Mouse (Mus musculus) CD4-positive, CD25-positive, alpha-beta regulatory T cell, adult 9 weeks (primary cell): ENCODE measurements around the gene Rcan2. TPM values are rescaled to one million over a fixed set of nuclear protein-coding genes. Genes with fewer than 3 reads are reported as not detected.

Experiments
- polyA plus RNA-seq: library from polyadenylated mRNA; unstranded; fragments of 100-300 nt; shearing (Covaris generic); gene quantifications from one replicate; pipeline ENCODE4 v1.2.1, GENCODE M21; 2017

The Rcan2 gene
- polyA plus RNA-seq: not detected

DNA sequence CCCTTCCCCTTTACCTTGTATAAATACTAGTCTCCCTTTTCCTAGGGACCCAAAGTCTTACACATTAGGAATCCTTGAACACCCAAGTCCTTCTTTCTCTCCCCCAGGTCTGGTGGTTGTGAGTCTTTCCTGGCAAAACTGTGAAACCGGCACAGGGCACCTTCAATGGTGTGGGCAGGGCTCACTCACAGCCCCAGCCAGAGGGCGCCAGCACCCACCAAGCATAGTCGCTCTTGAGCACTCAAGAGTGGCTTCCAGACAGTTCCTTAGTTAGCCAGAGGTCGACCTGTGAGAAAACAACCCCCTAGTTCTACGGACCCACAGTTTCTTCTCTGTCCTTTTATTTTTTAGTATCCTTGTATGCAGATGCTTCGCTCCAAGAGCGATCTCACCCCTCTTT, at the start of gene Rcan2:
Gene Rcan2 (plus strand): TSS at position 275 of the 400 bp plus-strand sequence.

DNA sequence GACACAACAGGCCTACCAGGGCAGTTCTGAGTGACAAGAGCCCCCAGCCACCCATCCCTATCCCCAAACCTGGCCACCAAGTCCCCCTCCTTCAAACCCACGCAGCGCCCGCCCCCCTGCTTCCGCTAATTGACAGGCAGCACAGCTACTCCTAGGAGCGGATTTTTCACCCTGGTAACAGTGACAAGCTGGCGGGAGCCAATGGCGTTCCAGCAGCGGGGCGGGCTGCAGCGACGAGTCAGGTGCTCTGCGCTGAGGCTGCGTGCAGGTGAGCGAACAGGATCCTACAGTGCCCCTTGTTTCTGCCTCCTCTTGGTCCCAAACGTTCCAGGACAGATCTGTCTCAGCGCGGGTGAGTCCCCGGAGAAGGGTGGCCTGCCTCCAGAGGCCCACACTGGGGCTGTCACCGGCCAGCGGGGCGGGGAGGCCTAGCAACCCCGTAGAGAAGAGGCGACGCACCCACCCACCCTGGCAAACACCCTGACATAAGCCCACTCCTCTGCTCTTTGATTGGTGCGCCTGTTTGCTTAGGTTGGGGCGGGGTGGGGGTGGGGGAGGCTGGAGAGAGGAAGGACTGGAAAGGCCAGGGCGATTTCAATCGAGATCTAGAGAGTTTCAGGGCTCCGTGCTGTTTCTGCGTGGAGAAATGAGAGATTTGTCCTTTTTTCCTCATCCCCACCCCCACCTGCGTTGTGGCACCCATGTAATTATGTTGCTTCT, 277.6 kb downstream of the Rcan2 start, which contains the start of gene Enpp5:
Gene Enpp5 (plus strand): TSS at position 183 of the 720 bp plus-strand sequence.

Other genes starting within 250 kb of the Rcan2 start
- gene Pla2g7, start 233.3 kb upstream of the Rcan2 start, polyA plus RNA-seq: 1.4 TPM
- gene Tdrd6, start 171.1 kb upstream of the Rcan2 start, polyA plus RNA-seq: not detected
- 11.5 TPM for gene Slc25a27, start 134.1 kb upstream of the Rcan2 start, polyA plus RNA-seq
- 0.74 TPM for gene Cyp39a1, start 133.9 kb upstream of the Rcan2 start, polyA plus RNA-seq